Mouse (Mus musculus) G1E (cell line): ENCODE data around the gene March9. TPM values are rescaled to one million over a fixed set of nuclear protein-coding genes. Genes with fewer than 3 reads are reported as not detected.
"Not testable (repeated sequence)": the region's sequence is repeated elsewhere in the genome, so short reads cannot be mapped to it uniquely, and the experiment has no call there.

Experiments used
- ATAC-seq: 2 replicates; pipeline ENCODE4 v1.8.0; 2016; ENCODE audit warnings: mild to moderate bottlenecking; ENCODE audit not compliant: insufficient number of reproducible peaks, poor library complexity, low FRiP score, severe bottlenecking; ENCODE audit errors: extremely low read depth
- DNase-seq: peaks from one replicate; pipeline ENCODE4 v3.0.0; 2012; ENCODE audit warnings: low spot score
- H3K27me3 ChIP-seq: 2 replicates; pipeline ENCODE4 v1.6.1; 2012; ENCODE audit warnings: mild to moderate bottlenecking, low read length, inconsistent platforms; ENCODE audit not compliant: insufficient read depth
- H3K36me3 ChIP-seq: replicated peaks from 2 replicates; pipeline ENCODE3; 2012; ENCODE audit warnings: mild to moderate bottlenecking, inconsistent platforms
- H3K4me1 ChIP-seq: 2 replicates; pipeline ENCODE4 v1.6.1; 2012; ENCODE audit warnings: low read depth, low read length, inconsistent platforms, mixed read lengths; ENCODE audit not compliant: insufficient read depth
- H3K4me3 ChIP-seq: 2 replicates; pipeline ENCODE4 v1.5.1; 2012; ENCODE audit warnings: low read depth, mild to moderate bottlenecking, inconsistent platforms, low read length, moderate library complexity, mixed read lengths
- H3K9me3 ChIP-seq: replicated peaks from 2 replicates; pipeline ENCODE4 v1.6.1; 2012; ENCODE audit warnings: inconsistent platforms
- CTCF ChIP-seq: IDR thresholded peaks from 2 replicates; pipeline ENCODE4 v1.5.1; 2012; ENCODE audit warnings: low read depth, low read length, inconsistent platforms, mixed read lengths
- GATA1 ChIP-seq: IDR thresholded peaks from 2 replicates; pipeline ENCODE4 v1.6.1; 2012; ENCODE audit warnings: borderline replicate concordance, low read length, inconsistent platforms, mixed read lengths
- GATA2 ChIP-seq: IDR thresholded peaks from 2 replicates; pipeline ENCODE4 v1.6.1; 2012; ENCODE audit warnings: low read depth, low read length, inconsistent platforms, borderline replicate concordance
- POLR2AphosphoS5 ChIP-seq: IDR thresholded peaks from 2 replicates; pipeline ENCODE4 v1.6.1; 2012; ENCODE audit warnings: low read depth, low read length, inconsistent platforms; ENCODE audit not compliant: insufficient replicate concordance
- TAL1 ChIP-seq: conservative IDR thresholded peaks from 2 replicates; pipeline ENCODE4 v1.6.1; 2012; ENCODE audit warnings: low read depth, low read length, inconsistent platforms, mixed read lengths
- polyA plus RNA-seq: library from polyadenylated mRNA; stranded (reverse); fragments of >175 nt; gene quantifications from 2 replicates; pipeline ENCODE4 v1.2.3, GENCODE M21; 2012
- total RNA-seq, 2 experiments: library from RNA; stranded (forward) in 1 of 2; stranded (reverse) in 1 of 2; fragments of 200-1000 nt in 1 of 2; fragments of >200 nt in 1 of 2; fragmentation: Nextera tagmentation in 1 of 2; gene quantifications; 2 replicates each; pipeline ENCODE4 v1.2.3; 2014 to 2017

March9 gene
- total and polyA plus RNA-seq, 3 experiments = 0.63 to 1.3 (median 1.1) TPM

GRCm38 (mm10) chr10:127063913-127064870 is 4.2 kb upstream of the March9 start:
- peaks cover 49% of the 10 kb centered on the region for H3K36me3 ChIP-seq
- peaks cover 68% of the 10 kb centered on the region for H3K4me1 ChIP-seq
- no peak for DNase-seq
- peaks cover 24% of the 10 kb centered on the region for H3K27me3 ChIP-seq
- H3K9me3 ChIP-seq = 0 out of 2 replicates have a peak, but pooled peaks cover 2% of the 10 kb centered on the region
- peak overlapping the region; percentile 85 for H3K4me3 ChIP-seq
- no peak for ATAC-seq
- TF ChIP-seq CTCF (no peak), POLR2AphosphoS5 (no peak), GATA1 (no peak), TAL1 (no peak), GATA2 (no peak)

- peaks cover 42% of the 10 kb centered on the region for H3K36me3 ChIP-seq
- H3K27me3 ChIP-seq = peaks cover 32% of the 10 kb centered on the region
- ATAC-seq (peak; percentile 85), DNase-seq (peak; percentile 97)
- H3K9me3 ChIP-seq = 0 out of 2 replicates have a peak, but pooled peaks cover 2% of the 10 kb centered on the region
- H3K4me3 ChIP-seq = peak within 1 kb of the TSS; percentile 85
- peaks cover 67% of the 10 kb centered on the region for H3K4me1 ChIP-seq
- TF ChIP-seq GATA2 (no peak), TAL1 (no peak), CTCF (no peak), GATA1 (no peak), POLR2AphosphoS5 (no peak)
These were observed 3.4 kb upstream of the March9 start, which contains the start of gene Cdk4 for GRCm38 (mm10) chr10:127063239-127063872. Cdk4 (plus strand) TSS chr10:127063534.

GRCm38 (mm10) chr10:127062503-127062902 is 2.5 kb upstream of the March9 start:
- Histone ChIP-seq H3K27me3 (peaks cover 37% of the 10 kb centered on the region), H3K4me1 (peaks cover 63% of the 10 kb centered on the region), H3K36me3 (peaks cover 33% of the 10 kb centered on the region), H3K4me3 (no peak overlapping the region), H3K9me3 (peaks cover 3% of the 10 kb centered on the region; the same call in 1 of the 2 replicates)
- no peak for TF ChIP-seq CTCF
- no peak for TF ChIP-seq GATA1
- ATAC-seq = no peak
- no peak for DNase-seq

GRCm38 (mm10) chr10:127062101-127062500 is 2.1 kb upstream of the March9 start:
- H3K9me3 ChIP-seq, ATAC-seq, DNase-seq, H3K4me3 ChIP-seq: not testable (repeated sequence)
- Histone ChIP-seq H3K4me1 (peaks cover 60% of the 10 kb centered on the region), H3K27me3 (peaks cover 41% of the 10 kb centered on the region), H3K36me3 (peaks cover 32% of the 10 kb centered on the region)

GRCm38 (mm10) chr10:127061513-127061912 is 1.5 kb upstream of the March9 start:
- peaks cover 8% of the 10 kb centered on the region; the same call in 1 of the 2 replicates for H3K9me3 ChIP-seq
- TF ChIP-seq POLR2AphosphoS5 (no peak), GATA2 (no peak), CTCF (no peak), TAL1 (no peak), GATA1 (no peak)
- peaks cover 47% of the 10 kb centered on the region for H3K27me3 ChIP-seq
- peaks cover 28% of the 10 kb centered on the region for H3K36me3 ChIP-seq
- H3K4me1 ChIP-seq = peaks cover 55% of the 10 kb centered on the region
- no peak for DNase-seq
- no peak overlapping the region for H3K4me3 ChIP-seq
- no peak for ATAC-seq

- TF ChIP-seq POLR2AphosphoS5 (no peak), GATA1 (no peak), TAL1 (no peak), GATA2 (no peak), CTCF (no peak)
- Histone ChIP-seq H3K27me3 (peaks cover 51% of the 10 kb centered on the region), H3K36me3 (peaks cover 25% of the 10 kb centered on the region), H3K9me3 (peaks cover 8% of the 10 kb centered on the region; the same call in 1 of the 2 replicates), H3K4me3 (no peak overlapping the region), H3K4me1 (peaks cover 52% of the 10 kb centered on the region)
- DNase-seq = no peak
- no peak for ATAC-seq
These were observed 1.1 kb upstream of the March9 start for GRCm38 (mm10) chr10:127061085-127061484.
